Comparison of ENCODE assay signal across 8 mouse cellular contexts in genomic region chr16:16559016-16559877, GRCm38 (mm10). TPM values are rescaled to one million over a fixed set of nuclear protein-coding genes. Genes with fewer than 3 reads are reported as not detected.
DNase-seq lines count a peak whose midpoint lies in the region; ATAC-seq and TF ChIP-seq lines count a peak whose summit lies in the region.

No protein-coding gene starts in this region.

- intact Hi-C loops in left cerebral cortex, postnatal 36 days (cut with DNase I) = loop anchor here (5.0 kb wide), 2 partner anchors 77 to 202 kb away; partner anchors contain the start of gene Dnm1l
- intact Hi-C loops in gastrocnemius, postnatal 36 days (cut with DNase I) = no loop called here

- TF ChIP-seq EP300 in lung, postnatal 0 days (IDR thresholded peaks at IDR 0.05) = no peak

- H3K4me2 ChIP-seq in lung, embryonic 14.5 days = peak overlapping the region; percentile 36
- H3K4me2 ChIP-seq in lung, postnatal 0 days (replicated peaks; ENCODE audit: low read depth, low read length) = no peak overlapping the region
- peak overlapping the region; percentile 45 for H3K4me2 ChIP-seq in embryonic facial prominence, embryonic 13.5 days
- no peak overlapping the region for H3K4me2 ChIP-seq in kidney, embryonic 14.5 days (replicated peaks; ENCODE audit: low read depth, low read length)

- no peak overlapping the region; the same call in 1 of the 2 replicates for H3K27ac ChIP-seq in lung, embryonic 14.5 days (ENCODE audit: low read depth)
- H3K27ac ChIP-seq in lung, postnatal 0 days (ENCODE audit: low read length) = no peak overlapping the region
- 0 out of 2 replicates have a peak overlapping the region, but pooled peaks have one; percentile 0 for H3K27ac ChIP-seq in embryonic facial prominence, embryonic 13.5 days
- no peak overlapping the region; the same call in 1 of the 2 replicates for H3K27ac ChIP-seq in kidney, embryonic 14.5 days (ENCODE audit: low read depth, low read length)

- WGBS in lung, embryonic 14.5 days = 56% methylated on average over 3 of the region's 3 CpGs
- WGBS in lung, postnatal 0 days = 51% methylated on average over 3 of the region's 3 CpGs
- 50% methylated on average over 3 of the region's 3 CpGs for WGBS in embryonic facial prominence, embryonic 13.5 days
- 70% methylated on average over 3 of the region's 3 CpGs for WGBS in kidney, embryonic 14.5 days

- no peak overlapping the region for H3K9ac ChIP-seq in lung, embryonic 14.5 days
- H3K9ac ChIP-seq in lung, postnatal 0 days (replicated peaks; ENCODE audit: low read depth) = no peak overlapping the region
- no peak overlapping the region for H3K9ac ChIP-seq in embryonic facial prominence, embryonic 13.5 days
- H3K9ac ChIP-seq in kidney, embryonic 14.5 days (ENCODE audit: low read depth, low read length) = no peak overlapping the region

- TF ChIP-seq CTCF in lung, embryonic 14.5 days (IDR thresholded peaks at IDR 0.05; ENCODE audit: low read depth) = no peak
- TF ChIP-seq CTCF in lung, postnatal 0 days (IDR thresholded peaks at IDR 0.05) = no peak

- no peaks in the 10 kb centered on the region for H3K27me3 ChIP-seq in lung, embryonic 14.5 days (ENCODE audit: insufficient read depth, low read length)
- H3K27me3 ChIP-seq in lung, postnatal 0 days (replicated peaks; ENCODE audit: insufficient read depth, low read length) = no peaks in the 10 kb centered on the region
- no peaks in the 10 kb centered on the region for H3K27me3 ChIP-seq in embryonic facial prominence, embryonic 13.5 days
- no peaks in the 10 kb centered on the region for H3K27me3 ChIP-seq in kidney, embryonic 14.5 days (ENCODE audit: control insufficient read depth, insufficient read depth, low read length)

- no peaks in the 10 kb centered on the region for H3K9me3 ChIP-seq in lung, embryonic 14.5 days (ENCODE audit: low read depth, low read length)
- no peaks in the 10 kb centered on the region for H3K9me3 ChIP-seq in lung, postnatal 0 days (ENCODE audit: low read length)
- no peaks in the 10 kb centered on the region for H3K9me3 ChIP-seq in embryonic facial prominence, embryonic 13.5 days
- no peaks in the 10 kb centered on the region for H3K9me3 ChIP-seq in kidney, embryonic 14.5 days (ENCODE audit: control insufficient read depth, low read length)

- no peak overlapping the region for H3K4me3 ChIP-seq in lung, embryonic 14.5 days (ENCODE audit: low read depth, low read length)
- no peak overlapping the region for H3K4me3 ChIP-seq in lung, postnatal 0 days (ENCODE audit: low read depth, low read length)
- 0 out of 2 replicates have a peak overlapping the region, but pooled peaks have one; percentile 4 for H3K4me3 ChIP-seq in embryonic facial prominence, embryonic 13.5 days
- no peak overlapping the region for H3K4me3 ChIP-seq in kidney, embryonic 14.5 days (ENCODE audit: low read length)

- H3K36me3 ChIP-seq in lung, embryonic 14.5 days (ENCODE audit: insufficient read depth) = no peaks in the 10 kb centered on the region
- H3K36me3 ChIP-seq in lung, postnatal 0 days (ENCODE audit: insufficient read depth, low read length) = no peaks in the 10 kb centered on the region
- H3K36me3 ChIP-seq in embryonic facial prominence, embryonic 13.5 days = no peaks in the 10 kb centered on the region
- no peaks in the 10 kb centered on the region for H3K36me3 ChIP-seq in kidney, embryonic 14.5 days (ENCODE audit: control insufficient read depth, insufficient read depth, low read length)

- no peak for DNase-seq in lung, embryonic 14.5 days
- no peak for DNase-seq in lung, postnatal 0 days (ENCODE audit: low spot score)
- DNase-seq in left cerebral cortex, postnatal 36 days (ENCODE audit: low spot score in 2 of 2) = peak; percentile 19 to 29
- DNase-seq in retina, embryonic 14.5 days (ENCODE audit: low spot score) = peak; percentile 51
- DNase-seq in thymus, postnatal 10 days (ENCODE audit: low spot score in 2 of 2) = no peak
- no peak for DNase-seq in gastrocnemius, postnatal 36 days

- 0 out of 2 replicates have a peak, but pooled peaks cover 3% of the 10 kb centered on the region for H3K4me1 ChIP-seq in lung, embryonic 14.5 days (ENCODE audit: insufficient read depth)
- no peaks in the 10 kb centered on the region for H3K4me1 ChIP-seq in lung, postnatal 0 days (ENCODE audit: insufficient read depth, low read depth, low read length)
- H3K4me1 ChIP-seq in embryonic facial prominence, embryonic 13.5 days = peaks cover 9% of the 10 kb centered on the region
- H3K4me1 ChIP-seq in kidney, embryonic 14.5 days (ENCODE audit: control insufficient read depth, insufficient read depth, low read length) = no peaks in the 10 kb centered on the region; the same call in 1 of the 2 replicates

- no peak for ATAC-seq in lung, embryonic 14.5 days (ENCODE audit: insufficient read depth)
- ATAC-seq in lung, postnatal 0 days = no peak
- no peak for ATAC-seq in embryonic facial prominence, embryonic 13.5 days (ENCODE audit: insufficient number of reproducible peaks, insufficient read depth, low FRiP score, low TSS enrichment, low read depth)
- ATAC-seq in kidney, embryonic 14.5 days (ENCODE audit: low FRiP score, low TSS enrichment) = no peak

RNA-seq across cellular contexts. Expression of gene Fgd4, which starts 41.1 kb away (rescaled TPM):
- 6.0 and 6.8 TPM in 2 replicates for polyA plus RNA-seq in lung, embryonic 14.5 days (2014; fragmentation: Nextera tagmentation; extraction: Ambion mirVana)
- 4.0 and 4.6 TPM in 2 replicates for polyA plus RNA-seq in lung, postnatal 0 days (2015; fragmentation: Nextera tagmentation; extraction: Ambion mirVana)
- polyA plus RNA-seq in embryonic facial prominence, embryonic 13.5 days (2015; fragmentation: Nextera tagmentation; extraction: Ambion mirVana) = 4.6 and 5.1 TPM in 2 replicates
- total RNA-seq in left cerebral cortex, postnatal 36 days (2021) = 10 to 100 TPM; 27.4 to 40.1 TPM
- 11.7 and 16.2 TPM in 2 replicates for polyA plus RNA-seq in kidney, embryonic 14.5 days (2014; fragmentation: Nextera tagmentation; extraction: Ambion mirVana)
- 10 to 100 TPM; 15.7 to 20.5 TPM for total RNA-seq in gastrocnemius, postnatal 36 days (2021)

Comparison
In these comparisons a context has a peak if more than half of its experiments do, and no peak if none do; other contexts are left out.
1. H3K4me2 ChIP-seq: peak in lung, embryonic 14.5 days (single experiment) and embryonic facial prominence, embryonic 13.5 days (single experiment); none in lung, postnatal 0 days (single experiment) and kidney, embryonic 14.5 days (single experiment).
2. DNase-seq: peak in left cerebral cortex, postnatal 36 days (2 of 2) and retina, embryonic 14.5 days (single experiment); none in lung, embryonic 14.5 days (single experiment), lung, postnatal 0 days (single experiment), thymus, postnatal 10 days (0 of 2) and gastrocnemius, postnatal 36 days (0 of 2).